Mouse (Mus musculus): Measurements from ENCODE around the gene Egf. TPM values are rescaled to one million over a fixed set of nuclear protein-coding genes. Genes with fewer than 3 reads are reported as not detected.

Gene Egf
- polyA plus RNA-seq, 1 experiment from 2014 or later: 2.7 TPM

DNA sequence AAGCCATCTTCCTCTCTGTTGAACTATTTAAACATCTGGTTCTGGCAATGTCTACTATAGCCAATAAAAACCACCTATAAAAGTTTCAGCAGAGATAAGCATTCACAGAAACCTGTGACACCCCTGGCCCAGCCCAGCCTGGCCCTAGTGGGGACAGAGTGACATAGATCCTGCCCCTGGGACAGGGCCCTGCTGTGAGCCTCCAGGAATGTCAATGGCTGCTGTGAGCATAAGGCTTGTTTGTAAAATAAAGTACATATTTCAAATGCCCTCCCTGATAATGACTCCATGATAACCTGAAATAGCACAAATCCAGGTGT is 104.9 kb downstream of the Egf start:
- no peaks in the 10 kb centered on the region for H3K27me3 ChIP-seq (ENCODE audit: control insufficient read depth, insufficient read depth, low read length)
- no peaks in the 10 kb centered on the region for H3K36me3 ChIP-seq (ENCODE audit: control insufficient read depth, insufficient read depth)
- H3K9ac ChIP-seq (ENCODE audit: low read length): no peak overlapping the region
- no peak overlapping the region for H3K27ac ChIP-seq (ENCODE audit: low read length)
- no peak; the same call in 1 of the 2 replicates for ATAC-seq (replicated peaks; ENCODE audit: extremely low read depth, insufficient read depth, low FRiP score)
- no peak overlapping the region for H3K4me2 ChIP-seq (ENCODE audit: low read depth, low read length)
- H3K4me3 ChIP-seq (ENCODE audit: low read length): no peak overlapping the region
- no peaks in the 10 kb centered on the region for H3K9me3 ChIP-seq (replicated peaks; ENCODE audit: control insufficient read depth, low read length)
- no peaks in the 10 kb centered on the region for H3K4me1 ChIP-seq (ENCODE audit: control insufficient read depth, insufficient read depth, low read length)

GRCm38 (mm10) chr3:129649586-129650292 is 105.4 kb downstream of the Egf start:
- Histone ChIP-seq H3K27me3 (ENCODE audit: control insufficient read depth, insufficient read depth, low read length) (no peaks in the 10 kb centered on the region), H3K9me3 (replicated peaks; ENCODE audit: control insufficient read depth, low read length) (no peaks in the 10 kb centered on the region), H3K36me3 (ENCODE audit: control insufficient read depth, insufficient read depth) (no peaks in the 10 kb centered on the region), H3K4me1 (ENCODE audit: control insufficient read depth, insufficient read depth, low read length) (no peaks in the 10 kb centered on the region), H3K4me2 (ENCODE audit: low read depth, low read length) (no peak overlapping the region), H3K9ac (ENCODE audit: low read length) (no peak overlapping the region), H3K4me3 (ENCODE audit: low read length) (no peak overlapping the region), H3K27ac (ENCODE audit: low read length) (no peak overlapping the region)
- WGBS: 68% methylated on average over 8 of the region's 8 CpGs
- no peak; the same call in 1 of the 2 replicates for ATAC-seq (replicated peaks; ENCODE audit: extremely low read depth, insufficient read depth, low FRiP score)

- 76% methylated on average over 5 of the region's 5 CpGs for WGBS
- no peak overlapping the region for H3K4me3 ChIP-seq (ENCODE audit: low read length)
- no peak overlapping the region for H3K27ac ChIP-seq (ENCODE audit: low read length)
- H3K27me3 ChIP-seq (ENCODE audit: control insufficient read depth, insufficient read depth, low read length): no peaks in the 10 kb centered on the region
- no peak overlapping the region for H3K4me2 ChIP-seq (ENCODE audit: low read depth, low read length)
- no peak overlapping the region for H3K9ac ChIP-seq (ENCODE audit: low read length)
- H3K36me3 ChIP-seq (ENCODE audit: control insufficient read depth, insufficient read depth): no peaks in the 10 kb centered on the region
- H3K9me3 ChIP-seq (replicated peaks; ENCODE audit: control insufficient read depth, low read length): no peaks in the 10 kb centered on the region
- ATAC-seq (replicated peaks; ENCODE audit: extremely low read depth, insufficient read depth, low FRiP score): no peak
- no peaks in the 10 kb centered on the region for H3K4me1 ChIP-seq (ENCODE audit: control insufficient read depth, insufficient read depth, low read length)
These were observed 106.5 kb downstream of the Egf start for GRCm38 (mm10) chr3:129648598-129648997.

GRCm38 (mm10) chr3:129647312-129647711 is 107.8 kb downstream of the Egf start:
- 89% methylated on average over 10 of the region's 10 CpGs for WGBS

GRCm38 (mm10) chr3:129646781-129647180 is 108.3 kb downstream of the Egf start:
- WGBS: 68% methylated on average over 5 of the region's 5 CpGs
- no peak overlapping the region for H3K9ac ChIP-seq (ENCODE audit: low read length)

More at GRCm38 (mm10) chr3:129647312-129647711, 107.8 kb downstream of the Egf start:
- Histone ChIP-seq H3K27ac (ENCODE audit: low read length) (no peak overlapping the region), H3K27me3 (ENCODE audit: control insufficient read depth, insufficient read depth, low read length) (no peaks in the 10 kb centered on the region), H3K4me3 (ENCODE audit: low read length) (no peak overlapping the region), H3K4me1 (ENCODE audit: control insufficient read depth, insufficient read depth, low read length) (no peaks in the 10 kb centered on the region), H3K9ac (ENCODE audit: low read length) (no peak overlapping the region), H3K4me2 (ENCODE audit: low read depth, low read length) (no peak overlapping the region), H3K9me3 (replicated peaks; ENCODE audit: control insufficient read depth, low read length) (no peaks in the 10 kb centered on the region), H3K36me3 (ENCODE audit: control insufficient read depth, insufficient read depth) (no peaks in the 10 kb centered on the region)
- ATAC-seq (replicated peaks; ENCODE audit: extremely low read depth, insufficient read depth, low FRiP score): no peak

DNA sequence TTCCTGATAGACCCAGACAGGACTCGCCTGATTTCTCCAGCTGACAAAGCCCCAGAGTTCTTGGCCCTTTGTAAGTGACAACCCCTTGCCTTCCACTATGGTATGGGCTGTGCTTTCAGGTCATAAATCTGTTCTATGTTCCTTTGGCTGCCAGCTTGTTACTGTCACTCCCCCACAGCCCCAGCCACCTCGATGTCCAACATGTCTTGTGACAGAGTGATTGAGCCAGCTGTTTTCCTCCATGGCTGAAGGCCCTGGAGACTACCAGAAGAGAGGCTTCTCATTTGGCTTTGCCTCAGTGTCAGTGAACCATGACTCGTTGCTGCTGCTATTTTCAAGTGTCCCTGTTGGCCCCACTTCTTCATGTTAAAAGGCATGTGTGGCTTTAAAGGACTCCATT is 109.7 kb downstream of the Egf start:
- H3K27ac ChIP-seq (ENCODE audit: low read length): no peak overlapping the region
- no peak for ATAC-seq (replicated peaks; ENCODE audit: extremely low read depth, insufficient read depth, low FRiP score)
- H3K9me3 ChIP-seq (replicated peaks; ENCODE audit: control insufficient read depth, low read length): no peaks in the 10 kb centered on the region
- WGBS: 33% methylated on average over 3 of the region's 3 CpGs
- H3K4me2 ChIP-seq (ENCODE audit: low read depth, low read length): no peak overlapping the region
- H3K27me3 ChIP-seq (ENCODE audit: control insufficient read depth, insufficient read depth, low read length): no peaks in the 10 kb centered on the region
- H3K9ac ChIP-seq (ENCODE audit: low read length): no peak overlapping the region
- H3K4me1 ChIP-seq (ENCODE audit: control insufficient read depth, insufficient read depth, low read length): no peaks in the 10 kb centered on the region
- H3K4me3 ChIP-seq (ENCODE audit: low read length): no peak overlapping the region
- no peaks in the 10 kb centered on the region for H3K36me3 ChIP-seq (ENCODE audit: control insufficient read depth, insufficient read depth)

More at GRCm38 (mm10) chr3:129646781-129647180, 108.3 kb downstream of the Egf start:
- Histone ChIP-seq H3K4me3 (ENCODE audit: low read length) (no peak overlapping the region), H3K27ac (ENCODE audit: low read length) (no peak overlapping the region), H3K4me1 (ENCODE audit: control insufficient read depth, insufficient read depth, low read length) (no peaks in the 10 kb centered on the region), H3K4me2 (ENCODE audit: low read depth, low read length) (no peak overlapping the region), H3K9me3 (replicated peaks; ENCODE audit: control insufficient read depth, low read length) (no peaks in the 10 kb centered on the region), H3K27me3 (ENCODE audit: control insufficient read depth, insufficient read depth, low read length) (no peaks in the 10 kb centered on the region), H3K36me3 (ENCODE audit: control insufficient read depth, insufficient read depth) (no peaks in the 10 kb centered on the region)
- ATAC-seq (replicated peaks; ENCODE audit: extremely low read depth, insufficient read depth, low FRiP score): no peak

DNA sequence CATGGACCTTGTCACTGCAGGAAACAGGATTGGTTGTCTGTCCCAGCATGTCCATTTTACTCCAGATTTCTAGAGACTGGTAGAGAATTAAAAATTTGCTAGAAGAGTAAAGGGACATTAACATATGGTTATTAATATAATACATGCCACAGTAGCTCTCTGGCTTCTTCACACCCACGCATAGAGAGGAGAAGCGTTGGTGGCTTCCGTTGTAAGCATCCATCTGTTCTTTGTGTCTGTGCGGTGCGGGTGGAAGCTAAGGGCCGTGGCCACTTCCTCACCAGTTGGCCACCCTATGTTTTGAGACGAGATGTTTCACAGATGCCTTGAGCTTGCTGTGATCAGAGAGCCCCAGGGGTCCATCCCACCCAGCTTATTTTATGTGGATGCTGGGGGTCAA is 113.5 kb downstream of the Egf start:
- no peaks in the 10 kb centered on the region for H3K36me3 ChIP-seq (ENCODE audit: control insufficient read depth, insufficient read depth)
- WGBS: 88% methylated on average over 7 of the region's 7 CpGs
- H3K27ac ChIP-seq (ENCODE audit: low read length): no peak overlapping the region
- no peak for ATAC-seq (replicated peaks; ENCODE audit: extremely low read depth, insufficient read depth, low FRiP score)
- no peaks in the 10 kb centered on the region for H3K9me3 ChIP-seq (replicated peaks; ENCODE audit: control insufficient read depth, low read length)
- H3K4me3 ChIP-seq (ENCODE audit: low read length): no peak overlapping the region
- H3K9ac ChIP-seq (ENCODE audit: low read length): no peak overlapping the region
- H3K4me2 ChIP-seq (ENCODE audit: low read depth, low read length): no peak overlapping the region
- no peaks in the 10 kb centered on the region; the same call in 1 of the 2 replicates for H3K4me1 ChIP-seq (ENCODE audit: control insufficient read depth, insufficient read depth, low read length)
- no peaks in the 10 kb centered on the region for H3K27me3 ChIP-seq (ENCODE audit: control insufficient read depth, insufficient read depth, low read length)

GRCm38 (mm10) chr3:129640211-129641000 is 114.7 kb downstream of the Egf start:
- H3K27ac ChIP-seq (ENCODE audit: low read length): no peak overlapping the region
- no peak overlapping the region for H3K4me2 ChIP-seq (ENCODE audit: low read depth, low read length)
- WGBS: 76% methylated on average over 10 of the region's 10 CpGs
- no peaks in the 10 kb centered on the region for H3K27me3 ChIP-seq (ENCODE audit: control insufficient read depth, insufficient read depth, low read length)
- no peak overlapping the region for H3K4me3 ChIP-seq (ENCODE audit: low read length)
- H3K4me1 ChIP-seq (ENCODE audit: control insufficient read depth, insufficient read depth, low read length): no peaks in the 10 kb centered on the region; the same call in 1 of the 2 replicates
- H3K36me3 ChIP-seq (ENCODE audit: control insufficient read depth, insufficient read depth): no peaks in the 10 kb centered on the region
- no peaks in the 10 kb centered on the region for H3K9me3 ChIP-seq (replicated peaks; ENCODE audit: control insufficient read depth, low read length)
- ATAC-seq (replicated peaks; ENCODE audit: extremely low read depth, insufficient read depth, low FRiP score): no peak
- no peak overlapping the region for H3K9ac ChIP-seq (ENCODE audit: low read length)

- H3K36me3 ChIP-seq (ENCODE audit: control insufficient read depth, insufficient read depth): no peaks in the 10 kb centered on the region
- no peaks in the 10 kb centered on the region; the same call in 1 of the 2 replicates for H3K4me1 ChIP-seq (ENCODE audit: control insufficient read depth, insufficient read depth, low read length)
- WGBS: 53% methylated on average over 5 of the region's 5 CpGs
- H3K9me3 ChIP-seq (replicated peaks; ENCODE audit: control insufficient read depth, low read length): no peaks in the 10 kb centered on the region
- no peak overlapping the region for H3K4me2 ChIP-seq (ENCODE audit: low read depth, low read length)
- H3K9ac ChIP-seq (ENCODE audit: low read length): no peak overlapping the region
- no peak for ATAC-seq (replicated peaks; ENCODE audit: extremely low read depth, insufficient read depth, low FRiP score)
- H3K4me3 ChIP-seq (ENCODE audit: low read length): no peak overlapping the region
- H3K27me3 ChIP-seq (ENCODE audit: control insufficient read depth, insufficient read depth, low read length): no peaks in the 10 kb centered on the region
- H3K27ac ChIP-seq (ENCODE audit: low read length): no peak overlapping the region
These were observed 115.4 kb downstream of the Egf start for GRCm38 (mm10) chr3:129639701-129640100.
